Mouse (Mus musculus) mesoderm, embryonic 11.5 days (tissue): ENCODE results near the gene Insm1.

Source experiments
- DNase-seq: peaks from one replicate; pipeline ENCODE4 v3.0.0-alpha.2; 2012; ENCODE audit warnings: low read depth, low spot score

The Insm1 gene

GRCm38 (mm10) chr2:146224141-146224540 is 2.4 kb downstream of the Insm1 start:
- no peak for DNase-seq

- DNase-seq = no peak
Measured at GRCm38 (mm10) chr2:146225818-146226217, 4.1 kb downstream of the Insm1 start.

GRCm38 (mm10) chr2:146226484-146226883 is 4.8 kb downstream of the Insm1 start:
- DNase-seq = peak; percentile 83

DNA sequence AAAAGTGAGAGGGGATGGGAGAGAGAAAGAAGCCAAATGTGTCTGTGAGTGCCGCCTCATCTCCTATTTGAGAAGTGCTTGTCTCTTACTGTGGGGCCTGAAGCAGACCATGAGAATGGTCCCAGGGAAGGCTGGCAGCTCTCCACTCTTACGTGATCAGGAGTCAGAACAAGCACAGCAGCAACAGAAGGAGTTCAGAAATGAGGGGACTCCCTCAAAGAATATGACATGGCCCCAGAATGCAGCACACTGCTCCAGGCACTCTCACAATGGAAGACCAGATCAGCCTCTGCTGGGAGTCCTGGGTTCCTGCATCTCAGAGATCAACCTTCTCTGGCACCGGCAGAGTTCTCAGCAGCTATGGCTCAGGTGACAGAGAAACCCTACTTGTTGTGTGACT is 5.9 kb downstream of the Insm1 start:
- no peak for DNase-seq

- no peak for DNase-seq
Measured at GRCm38 (mm10) chr2:146228435-146228834, 6.7 kb downstream of the Insm1 start.

GRCm38 (mm10) chr2:146231485-146231884 is 9.8 kb downstream of the Insm1 start:
- DNase-seq = no peak

DNA sequence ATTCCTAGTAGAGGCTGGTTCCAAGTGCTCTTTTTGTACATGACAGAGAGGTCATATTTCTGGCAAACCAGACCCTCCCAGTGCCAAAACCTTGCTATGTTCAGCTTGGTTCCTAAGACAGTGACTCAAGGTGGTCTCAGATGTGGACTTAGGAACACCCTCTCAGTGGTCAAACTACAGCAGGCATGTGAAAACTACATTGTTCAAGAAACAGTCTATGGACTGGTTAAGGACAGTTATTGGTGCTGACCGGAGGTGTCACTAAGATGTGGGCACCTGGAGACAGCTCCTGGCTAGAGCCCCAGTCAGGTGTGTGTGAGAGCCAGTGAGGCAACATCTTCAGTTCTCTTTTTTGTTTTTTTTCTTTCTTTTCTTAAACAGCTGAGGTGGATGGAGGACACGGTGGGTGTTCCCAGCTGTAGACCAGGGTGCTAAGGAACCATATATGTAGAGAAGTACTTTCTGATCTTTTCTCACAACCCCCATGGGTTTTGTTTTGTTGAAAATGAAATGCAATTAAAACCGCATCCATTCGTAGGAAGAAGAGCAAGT is 17.6 kb downstream of the Insm1 start:
- no peak for DNase-seq

DNA sequence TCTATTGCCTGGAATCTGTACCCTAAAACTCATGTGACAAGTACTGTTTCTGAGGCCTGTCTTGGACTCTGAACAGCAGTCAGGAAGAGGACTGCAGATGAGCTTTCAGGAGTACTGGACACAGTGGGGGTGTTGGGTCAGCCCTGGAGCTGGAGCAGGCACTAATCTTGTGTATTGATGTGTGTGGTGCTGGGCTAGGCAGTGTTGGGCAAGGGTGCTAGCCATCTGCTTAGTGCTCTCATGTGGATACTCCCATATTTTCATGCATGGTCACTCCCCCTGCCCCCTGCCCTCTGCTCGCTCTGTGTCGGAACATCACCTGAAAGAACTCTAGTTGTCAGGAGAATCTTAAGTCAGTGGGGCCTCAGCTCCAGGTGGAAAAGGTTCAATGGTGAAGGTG is 22.3 kb downstream of the Insm1 start:
- DNase-seq = no peak

DNA sequence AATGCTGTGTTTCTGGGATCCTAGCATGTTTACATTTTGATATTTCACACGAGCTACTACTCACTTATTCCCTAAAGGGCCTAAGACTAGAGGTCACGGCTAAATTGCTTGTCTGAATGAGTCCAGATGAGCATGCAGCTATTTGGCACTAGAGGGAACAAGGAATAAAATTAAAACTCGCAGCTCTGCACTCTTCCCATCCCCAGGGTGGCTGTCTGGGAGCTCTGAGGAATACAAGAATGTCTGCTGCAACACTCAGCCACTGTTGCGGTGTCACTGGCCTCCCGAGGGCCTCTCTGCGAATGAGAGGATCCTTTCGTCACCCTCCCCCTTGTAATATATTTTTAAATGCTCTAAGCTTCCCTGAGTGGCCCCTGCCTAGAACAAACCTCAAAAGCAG is 23.7 kb downstream of the Insm1 start:
- no peak for DNase-seq

GRCm38 (mm10) chr2:146246409-146247075 is 24.8 kb downstream of the Insm1 start:
- no peak for DNase-seq

DNA sequence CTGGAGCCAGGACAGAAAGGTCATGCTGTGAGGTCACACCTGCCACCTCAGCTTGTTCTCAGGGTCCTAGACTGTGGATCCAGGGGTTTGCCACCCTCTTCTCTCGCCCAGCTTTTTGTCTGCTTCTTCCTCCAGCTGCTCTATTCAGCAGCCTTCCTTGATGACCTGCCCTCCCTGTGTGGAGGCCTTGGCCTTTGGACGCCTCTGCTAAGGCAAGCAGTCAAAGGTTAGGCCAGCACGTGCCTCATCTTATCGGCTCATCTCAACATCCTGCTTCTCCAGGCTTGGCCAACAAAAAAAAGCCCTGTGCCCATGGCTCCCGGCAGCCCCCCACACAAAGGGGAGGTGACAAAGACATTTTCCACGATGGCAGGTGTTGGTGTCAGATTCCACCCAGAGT is 25.9 kb downstream of the Insm1 start:
- DNase-seq = no peak

- no peak for DNase-seq
Measured at GRCm38 (mm10) chr2:146249033-146249432, 27.3 kb downstream of the Insm1 start.

DNA sequence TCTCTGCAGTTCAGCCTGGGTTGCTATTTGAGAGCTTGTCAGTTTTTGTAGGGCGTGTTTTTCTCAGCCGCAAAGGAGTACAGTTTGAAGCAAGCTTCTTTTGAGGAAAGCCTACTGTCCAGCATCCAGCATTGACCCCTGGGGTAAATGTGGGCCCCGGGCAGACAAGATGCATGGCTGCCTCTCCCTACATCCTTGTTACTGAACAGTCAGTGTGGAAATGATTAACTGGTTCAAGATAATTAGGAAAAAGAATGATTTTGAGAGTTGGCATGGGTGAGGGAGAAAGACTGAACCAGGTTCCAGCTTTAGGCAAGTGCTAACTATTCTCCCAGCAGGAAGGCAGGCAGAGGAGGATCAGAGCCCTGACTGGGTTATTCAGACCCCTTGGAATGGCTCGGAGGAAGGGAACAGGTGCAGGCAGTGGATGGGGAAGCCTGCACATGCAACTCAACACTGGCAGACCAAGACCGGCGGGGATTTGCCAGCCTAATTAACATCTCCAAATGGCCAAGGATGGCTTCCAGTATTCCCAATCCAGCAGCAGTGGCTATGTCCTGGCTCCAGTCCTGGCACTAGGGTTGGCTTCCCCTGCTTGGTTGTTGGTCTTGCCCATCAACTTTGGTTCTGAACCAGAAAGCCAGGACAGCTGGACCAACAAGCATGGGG is 28.6 kb downstream of the Insm1 start:
- no peak for DNase-seq

DNA sequence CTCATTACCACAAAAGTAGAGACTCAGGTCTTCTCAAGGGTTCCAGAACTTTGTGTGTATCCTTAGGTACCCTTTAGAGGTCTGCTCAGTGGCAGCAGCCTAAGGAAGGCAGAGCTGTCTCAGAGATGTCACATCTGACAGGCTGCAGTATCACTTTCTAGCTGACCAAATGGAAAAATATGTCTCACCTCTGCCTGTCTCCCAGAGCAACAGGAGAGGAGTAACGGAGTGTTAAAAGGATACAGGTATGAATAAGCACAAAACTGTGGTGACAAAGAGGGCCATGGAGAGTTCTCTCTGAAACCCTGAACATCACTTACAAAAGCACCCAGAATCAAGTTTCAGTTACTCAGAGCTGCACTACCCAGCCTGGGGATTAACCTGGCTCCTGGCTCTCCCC is 32.7 kb downstream of the Insm1 start:
- no peak for DNase-seq

GRCm38 (mm10) chr2:146255636-146256035 is 33.9 kb downstream of the Insm1 start:
- DNase-seq = no peak

- no peak for DNase-seq
Measured at GRCm38 (mm10) chr2:146256321-146256875, 34.7 kb downstream of the Insm1 start.

DNA sequence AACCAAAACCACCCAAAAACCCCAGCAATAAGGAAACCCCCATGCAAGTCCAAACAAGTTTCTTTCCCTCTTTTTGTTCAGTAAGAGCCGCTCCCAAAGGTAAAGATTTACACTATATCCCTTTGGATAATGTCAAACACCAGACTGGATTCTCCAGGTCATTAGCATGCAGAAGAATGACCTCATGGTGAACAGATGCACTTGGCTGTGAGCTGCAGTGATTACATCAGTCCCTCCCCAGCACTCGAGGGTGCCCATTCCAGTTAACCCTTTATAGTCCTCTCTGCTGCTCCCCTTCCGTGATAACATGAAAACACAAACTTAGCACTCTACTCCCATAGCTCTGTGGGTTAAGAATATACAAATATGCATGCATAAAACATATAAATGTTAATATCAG is 35.3 kb downstream of the Insm1 start:
- no peak for DNase-seq

- DNase-seq = no peak
Measured at GRCm38 (mm10) chr2:146257609-146258008, 35.9 kb downstream of the Insm1 start.

DNA sequence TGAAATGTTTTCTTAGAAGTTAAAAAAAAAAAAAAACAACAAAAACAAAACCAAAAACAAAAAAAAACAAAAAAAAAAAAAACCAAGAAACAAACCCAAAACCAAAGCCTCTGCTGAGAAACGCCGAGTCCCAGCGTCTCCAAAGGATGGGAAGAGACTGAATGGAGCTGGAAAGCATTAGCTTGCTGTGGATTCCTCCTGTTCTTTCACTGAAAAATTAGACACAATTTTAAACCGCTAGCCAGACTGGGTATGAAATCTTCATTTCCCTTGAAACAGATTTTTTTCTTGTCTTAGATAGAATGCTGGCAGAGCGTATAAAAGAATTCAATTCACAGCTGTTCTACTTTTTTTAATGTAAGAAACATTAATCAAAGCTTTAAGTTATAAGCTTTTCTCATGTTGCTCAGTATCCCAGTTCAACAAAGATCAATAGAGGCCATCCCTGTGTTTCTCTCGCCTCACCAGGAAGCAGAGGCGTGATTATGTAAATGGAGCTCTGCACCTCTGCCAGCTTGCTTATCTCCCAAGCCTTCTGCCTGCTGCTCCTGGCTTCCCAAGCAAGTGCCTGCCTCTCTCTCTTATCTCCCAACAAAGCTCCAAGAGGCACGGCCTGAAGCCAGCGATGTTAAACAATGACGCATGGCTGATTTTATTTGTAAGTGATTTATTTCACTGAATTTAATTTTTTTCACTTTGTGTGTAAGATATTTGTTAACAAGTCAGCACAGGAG is 37.2 kb downstream of the Insm1 start:
- no peak for DNase-seq

GRCm38 (mm10) chr2:146259787-146260560 is 38.3 kb downstream of the Insm1 start:
- DNase-seq = no peak

DNA sequence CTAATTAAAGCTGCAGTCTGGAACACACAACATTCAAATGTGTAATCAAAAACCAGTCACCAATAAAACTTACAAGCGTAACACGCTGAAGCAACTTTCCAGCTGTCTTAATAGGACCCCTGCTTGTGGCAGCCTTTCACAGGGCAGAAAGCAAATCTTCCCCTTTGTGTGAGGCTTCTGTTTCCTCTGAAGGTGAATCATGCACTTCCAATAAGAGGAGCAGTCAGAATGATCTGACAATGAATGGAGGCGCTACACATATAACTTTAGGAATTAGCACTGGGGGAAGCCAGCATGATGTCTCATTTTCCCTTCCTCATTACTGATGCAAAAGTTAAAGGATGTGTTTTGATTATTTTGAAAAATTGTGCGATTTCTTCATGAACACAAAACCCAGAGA is 39.4 kb downstream of the Insm1 start:
- DNase-seq = no peak
